Mouse (Mus musculus): ENCODE measurements at regions not wholly inside any gene's neighbourhood (a gene's known extent, or its start where the extent isn't known, plus 50 kb on each side); places are given as distances from the start of the nearest gene placed in this dataset.

DNA sequence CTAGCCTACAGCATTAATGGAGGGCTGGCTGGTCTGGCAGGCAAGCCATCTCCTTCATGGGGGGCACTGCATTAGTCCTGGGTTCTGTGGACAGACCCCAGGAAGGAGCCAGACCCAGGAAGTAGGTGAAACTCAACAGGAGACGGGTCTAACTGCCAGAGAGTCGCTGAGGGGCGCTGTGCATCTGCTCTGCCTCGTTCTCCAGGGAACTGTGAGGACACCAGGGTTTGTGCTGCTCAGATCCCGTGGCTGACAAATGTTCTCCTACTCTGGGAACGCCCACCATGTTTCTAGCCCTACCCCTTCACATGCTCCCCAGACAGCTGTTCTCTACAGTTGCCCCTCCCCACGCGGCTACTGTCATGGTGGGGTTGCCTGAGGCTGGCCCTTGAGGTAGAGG, 67.7 kb upstream of the Gm26897 start:
- no peak overlapping the region for H3K27ac ChIP-seq
- peaks cover 4% of the 10 kb centered on the region; the same call in 1 of the 2 replicates for H3K4me1 ChIP-seq (replicated peaks)
- H3K4me2 ChIP-seq (replicated peaks): no peak overlapping the region
- 65% methylated on average over 8 of the region's 8 CpGs for WGBS
- no peaks in the 10 kb centered on the region for H3K27me3 ChIP-seq (replicated peaks)
- H3K9me3 ChIP-seq: 0 out of 2 replicates have a peak, but pooled peaks cover 6% of the 10 kb centered on the region
- no peaks in the 10 kb centered on the region for H3K36me3 ChIP-seq
- no peak for ATAC-seq
- no peak overlapping the region for H3K9ac ChIP-seq
- H3K4me3 ChIP-seq (replicated peaks): no peak overlapping the region

DNA sequence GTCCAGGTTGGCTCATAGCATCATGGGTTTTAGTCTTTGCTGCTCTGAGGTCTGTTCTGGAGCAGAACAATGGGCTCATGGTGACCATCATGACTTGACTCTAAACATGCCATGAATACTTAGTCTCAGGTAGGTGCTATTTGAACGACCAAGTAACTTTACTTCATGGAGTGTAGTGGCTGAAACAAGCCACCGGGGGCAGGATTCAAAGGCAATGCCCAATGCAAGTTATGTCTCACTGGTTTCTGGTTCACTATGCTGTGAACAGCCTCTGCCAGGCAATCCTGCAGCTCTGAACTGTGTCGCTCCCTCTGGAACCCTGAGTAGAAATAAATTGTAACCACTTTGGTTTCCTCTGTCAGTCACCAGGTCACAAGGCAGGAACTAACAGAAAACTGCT, 65.8 kb upstream of the Gm26897 start:
- Histone ChIP-seq H3K9ac (no peak overlapping the region), H3K4me3 (replicated peaks) (no peak overlapping the region), H3K27ac (no peak overlapping the region), H3K4me1 (replicated peaks) (peaks cover 9% of the 10 kb centered on the region), H3K9me3 (0 out of 2 replicates have a peak, but pooled peaks cover 6% of the 10 kb centered on the region), H3K36me3 (no peaks in the 10 kb centered on the region), H3K27me3 (replicated peaks) (no peaks in the 10 kb centered on the region), H3K4me2 (replicated peaks) (no peak overlapping the region)
- WGBS: 68% methylated on average over 3 of the region's 3 CpGs
- ATAC-seq: no peak

DNA sequence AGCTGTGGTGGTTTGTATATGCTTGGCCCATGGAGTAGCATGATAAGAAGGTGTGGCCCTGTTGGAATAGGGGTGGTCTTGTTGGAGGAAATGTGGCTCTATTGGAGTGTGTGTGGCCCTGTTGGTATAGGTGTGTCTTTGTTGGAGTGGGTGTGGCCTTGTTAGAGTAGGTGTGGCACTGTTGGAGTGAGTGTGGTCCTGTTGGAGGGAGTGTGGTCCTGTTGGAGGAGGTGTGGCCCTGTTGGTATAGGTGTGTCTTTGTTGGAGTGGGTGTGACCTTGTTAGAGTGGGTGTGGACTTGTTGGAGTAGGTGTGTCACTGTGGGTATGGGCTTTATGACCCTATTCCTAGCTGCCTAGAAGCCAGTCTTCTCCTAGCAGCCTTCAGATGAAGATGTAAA, 64.6 kb upstream of the Gm26897 start:
- Histone ChIP-seq H3K9me3 (0 out of 2 replicates have a peak, but pooled peaks cover 6% of the 10 kb centered on the region), H3K9ac (no peak overlapping the region), H3K36me3 (no peaks in the 10 kb centered on the region), H3K4me3 (replicated peaks) (no peak overlapping the region), H3K4me1 (replicated peaks) (peaks cover 9% of the 10 kb centered on the region), H3K27ac (no peak overlapping the region), H3K27me3 (replicated peaks) (no peaks in the 10 kb centered on the region), H3K4me2 (replicated peaks) (no peak overlapping the region)
- ATAC-seq: 0 out of 2 replicates have a peak, but pooled peaks have one; percentile 31

DNA sequence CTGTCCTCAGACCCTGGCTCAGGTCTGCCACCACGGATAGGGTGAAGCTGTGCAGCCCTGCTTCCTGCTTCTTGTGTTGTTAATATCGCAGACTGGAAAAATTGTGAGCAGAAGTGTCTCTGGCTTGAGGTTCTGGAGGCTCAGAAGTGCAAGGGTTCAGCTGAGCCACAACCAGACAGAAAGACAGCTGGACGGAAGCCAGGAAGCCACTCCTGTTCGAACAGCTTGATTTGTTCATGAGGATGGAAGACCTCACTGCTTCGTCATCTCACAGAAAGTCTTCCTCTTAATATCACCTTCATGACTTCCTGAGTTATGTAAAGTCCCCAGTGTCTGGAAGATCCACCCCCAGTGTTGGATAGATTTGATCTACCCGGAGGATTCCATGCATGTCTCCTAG, 62.0 kb upstream of the Gm26897 start:
- peaks cover 26% of the 10 kb centered on the region for H3K4me1 ChIP-seq (replicated peaks)
- no peaks in the 10 kb centered on the region for H3K27me3 ChIP-seq (replicated peaks)
- no peak overlapping the region for H3K4me2 ChIP-seq (replicated peaks)
- no peak overlapping the region for H3K4me3 ChIP-seq (replicated peaks)
- 38% methylated on average over 6 of the region's 6 CpGs for WGBS
- no peaks in the 10 kb centered on the region for H3K36me3 ChIP-seq
- H3K27ac ChIP-seq: peak overlapping the region; percentile 54
- H3K9ac ChIP-seq: no peak overlapping the region
- ATAC-seq: no peak
- H3K9me3 ChIP-seq: 0 out of 2 replicates have a peak, but pooled peaks cover 6% of the 10 kb centered on the region

DNA sequence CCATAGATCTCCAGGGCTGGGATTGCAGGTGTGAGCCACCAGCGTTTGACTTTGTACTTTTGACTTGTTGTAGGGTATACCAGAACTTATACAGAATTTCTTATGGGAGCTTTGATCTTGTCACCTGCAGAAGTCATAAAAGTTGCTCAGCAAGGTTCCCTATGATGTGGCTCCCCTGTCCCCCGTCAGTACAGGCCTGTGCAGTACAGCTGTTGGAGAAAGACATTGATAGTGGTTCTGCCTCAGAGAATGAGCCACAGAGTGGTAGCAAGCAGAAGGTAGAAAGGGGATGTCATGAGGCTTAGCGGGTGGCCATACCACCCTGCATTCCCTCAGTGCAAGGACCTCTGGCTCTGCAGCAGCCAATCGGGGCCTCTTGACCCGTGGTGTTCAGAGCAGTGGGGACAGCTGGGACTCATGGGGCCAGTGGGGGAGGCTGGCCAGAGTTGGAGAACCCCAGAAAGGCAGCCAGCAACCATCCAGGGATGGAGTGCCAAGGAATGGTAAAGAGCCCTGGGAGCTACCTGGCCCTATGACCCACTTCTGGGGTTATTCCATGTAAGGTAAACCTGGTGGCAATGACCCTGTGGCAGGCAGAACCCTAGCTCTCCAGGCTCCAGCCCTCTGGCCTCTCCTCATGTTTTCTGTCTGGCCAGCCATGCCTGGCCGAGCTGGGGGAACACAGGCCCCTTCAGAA, 58.6 kb upstream of the Gm26897 start:
- Histone ChIP-seq H3K4me1 (replicated peaks) (peaks cover 30% of the 10 kb centered on the region), H3K27me3 (replicated peaks) (no peaks in the 10 kb centered on the region), H3K27ac (peak overlapping the region; percentile 73), H3K36me3 (no peaks in the 10 kb centered on the region), H3K9ac (no peak overlapping the region), H3K4me3 (replicated peaks) (no peak overlapping the region), H3K9me3 (no peaks in the 10 kb centered on the region), H3K4me2 (replicated peaks) (no peak overlapping the region)
- 52% methylated on average over 6 of the region's 6 CpGs for WGBS
- peak; percentile 24; the same call in 1 of the 2 replicates for ATAC-seq

DNA sequence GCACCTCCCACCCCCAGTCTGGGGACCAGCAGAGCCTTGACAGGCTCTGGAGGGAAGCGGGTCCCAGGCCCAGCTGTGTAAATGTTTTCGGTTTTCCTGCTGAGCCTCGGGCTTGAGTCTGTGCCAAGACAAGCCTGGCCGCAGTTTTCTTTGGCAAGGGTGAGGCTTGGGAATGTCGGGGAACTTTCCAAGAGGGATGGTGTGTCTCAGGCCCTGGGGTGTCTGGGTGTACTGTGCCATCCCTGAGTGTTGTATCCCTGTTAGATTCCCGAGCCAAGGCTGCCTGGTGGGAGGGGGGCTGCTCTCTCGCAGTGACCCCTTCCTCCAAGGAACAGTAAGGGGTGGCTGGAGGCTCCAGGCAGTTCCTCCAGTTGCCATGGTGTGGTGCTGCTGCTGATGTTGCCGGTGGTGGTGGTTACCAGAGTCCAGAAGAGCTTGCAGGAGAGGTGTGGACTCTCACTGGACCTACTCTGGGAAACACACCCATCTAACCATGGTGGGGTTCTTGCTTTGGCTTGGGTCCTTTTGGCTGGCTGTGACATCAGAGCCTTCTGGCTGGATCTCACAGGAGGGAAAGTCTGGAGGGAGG, 58.0 kb upstream of the Gm26897 start:
- Histone ChIP-seq H3K9ac (no peak overlapping the region), H3K27ac (peak overlapping the region; percentile 73), H3K4me2 (replicated peaks) (no peak overlapping the region), H3K27me3 (replicated peaks) (no peaks in the 10 kb centered on the region), H3K4me1 (replicated peaks) (peaks cover 30% of the 10 kb centered on the region), H3K36me3 (no peaks in the 10 kb centered on the region), H3K4me3 (replicated peaks) (no peak overlapping the region), H3K9me3 (no peaks in the 10 kb centered on the region)
- WGBS: 13% methylated on average over 8 of the region's 8 CpGs
- peak; percentile 88 for ATAC-seq

DNA sequence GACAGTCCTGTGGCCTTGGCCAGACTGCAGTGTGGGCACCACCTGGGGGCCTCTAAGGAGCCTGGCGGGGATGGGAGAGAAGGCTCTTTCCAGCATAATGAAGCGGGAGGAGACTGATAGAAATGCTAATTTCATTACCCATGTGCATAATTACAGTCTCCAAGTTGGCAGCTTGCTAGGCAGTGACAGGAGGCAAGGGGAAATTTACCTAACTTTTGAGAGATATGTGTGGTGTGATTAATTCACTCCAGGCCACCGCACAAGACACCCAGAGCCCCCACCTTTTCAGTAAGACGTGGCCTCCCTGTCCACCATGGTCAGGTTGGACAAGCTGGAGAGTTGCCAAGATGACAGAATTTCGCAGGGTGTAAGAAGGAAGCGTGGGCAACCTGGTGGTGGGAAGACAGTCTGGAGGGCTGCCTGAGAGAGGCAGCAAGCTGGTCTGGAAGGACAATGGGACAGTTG, 55.8 kb upstream of the Gm26897 start:
- peaks cover 20% of the 10 kb centered on the region for H3K4me1 ChIP-seq (replicated peaks)
- no peaks in the 10 kb centered on the region for H3K36me3 ChIP-seq
- WGBS: 58% methylated on average over 6 of the region's 6 CpGs
- no peaks in the 10 kb centered on the region for H3K9me3 ChIP-seq
- H3K27me3 ChIP-seq (replicated peaks): no peaks in the 10 kb centered on the region
- H3K4me2 ChIP-seq (replicated peaks): no peak overlapping the region
- ATAC-seq: no peak
- no peak overlapping the region for H3K9ac ChIP-seq
- H3K27ac ChIP-seq: no peak overlapping the region
- H3K4me3 ChIP-seq (replicated peaks): no peak overlapping the region

DNA sequence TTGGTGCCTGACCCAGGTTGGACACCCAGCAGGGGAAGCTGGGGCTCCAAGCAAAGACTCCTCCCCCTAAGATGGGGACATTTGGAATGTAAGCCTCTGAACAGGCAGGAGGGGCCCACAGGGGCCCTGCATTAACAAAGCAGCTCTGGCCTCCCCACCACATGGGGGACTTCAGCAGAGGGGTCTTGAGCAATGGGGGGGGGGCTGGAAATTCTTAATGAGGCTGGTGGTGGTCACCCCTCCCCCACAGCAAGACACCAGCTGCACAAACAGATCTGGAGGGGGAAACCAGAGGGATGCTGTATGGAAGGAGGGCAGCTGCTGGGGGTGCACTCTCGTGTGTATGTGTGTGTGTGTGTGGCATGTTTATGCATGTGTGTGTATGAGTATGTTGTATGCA, 55.2 kb upstream of the Gm26897 start:
- H3K4me1 ChIP-seq (replicated peaks): peaks cover 20% of the 10 kb centered on the region
- H3K36me3 ChIP-seq: no peaks in the 10 kb centered on the region
- no peak overlapping the region for H3K4me2 ChIP-seq (replicated peaks)
- ATAC-seq: no peak
- H3K9me3 ChIP-seq: no peaks in the 10 kb centered on the region
- no peaks in the 10 kb centered on the region for H3K27me3 ChIP-seq (replicated peaks)
- H3K4me3 ChIP-seq (replicated peaks): no peak overlapping the region
- 39% methylated on average over 1 of the region's 1 CpGs for WGBS
- no peak overlapping the region for H3K27ac ChIP-seq
- H3K9ac ChIP-seq: no peak overlapping the region

DNA sequence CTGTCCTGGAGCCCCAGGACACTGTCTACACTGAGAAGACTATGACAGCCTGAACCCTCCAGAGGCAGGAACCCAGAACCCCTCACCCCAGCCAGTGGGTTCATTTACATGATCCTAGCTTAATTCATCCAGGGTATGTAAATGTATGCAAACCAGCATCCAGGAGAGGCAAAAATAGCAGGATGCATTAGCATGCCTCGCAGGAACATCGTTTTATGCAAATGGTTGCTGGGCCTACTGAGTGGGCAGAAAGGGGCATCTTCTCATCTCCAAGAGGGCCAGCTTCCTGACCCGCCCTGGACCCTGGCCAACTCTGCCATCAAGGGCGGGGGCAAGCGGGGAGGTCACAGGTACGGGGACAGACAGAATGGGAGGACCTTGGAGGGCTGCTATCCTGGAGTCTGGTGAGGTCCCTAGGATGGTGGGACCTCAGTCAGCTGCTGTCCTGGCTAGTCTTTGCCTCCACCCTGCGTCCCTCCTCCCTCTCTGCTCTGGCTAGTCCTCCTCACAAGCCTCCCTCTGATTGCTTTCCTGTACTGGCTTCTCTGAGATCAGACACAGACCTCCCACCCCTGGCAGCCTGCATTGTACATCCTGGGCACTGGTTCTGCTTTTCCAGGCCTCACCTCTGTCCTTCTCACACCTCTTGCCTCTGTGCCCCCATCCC, 52.2 kb upstream of the Gm26897 start:
- WGBS: 57% methylated on average over 7 of the region's 7 CpGs
- H3K4me1 ChIP-seq (replicated peaks): peaks cover 4% of the 10 kb centered on the region; the same call in 1 of the 2 replicates
- H3K4me2 ChIP-seq (replicated peaks): no peak overlapping the region
- no peak overlapping the region for H3K9ac ChIP-seq
- no peak overlapping the region for H3K4me3 ChIP-seq (replicated peaks)
- ATAC-seq: no peak
- H3K27ac ChIP-seq: no peak overlapping the region
- H3K9me3 ChIP-seq: no peaks in the 10 kb centered on the region
- H3K27me3 ChIP-seq (replicated peaks): no peaks in the 10 kb centered on the region
- H3K36me3 ChIP-seq: no peaks in the 10 kb centered on the region

DNA sequence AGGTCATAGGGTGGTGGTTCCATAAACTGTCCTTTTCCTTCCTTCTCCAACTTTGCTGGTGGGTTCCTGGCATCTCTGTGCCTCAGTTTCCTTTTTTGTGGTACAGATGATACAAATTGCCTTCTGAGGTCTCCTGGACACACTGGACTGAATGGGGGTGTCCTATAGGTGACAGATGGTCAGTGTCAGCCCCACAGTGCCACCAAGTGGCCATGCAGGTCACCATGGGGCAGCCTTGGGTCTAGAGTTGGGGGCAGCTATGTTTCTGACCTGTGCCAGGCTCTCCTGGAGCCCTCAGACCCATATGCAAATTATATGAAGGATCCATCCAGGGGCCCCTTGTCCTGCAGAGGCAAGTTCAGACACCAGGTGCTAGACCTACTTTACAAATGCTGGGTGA, 50.8 kb upstream of the Gm26897 start:
- Histone ChIP-seq H3K27me3 (replicated peaks) (no peaks in the 10 kb centered on the region), H3K9me3 (no peaks in the 10 kb centered on the region), H3K27ac (no peak overlapping the region), H3K4me3 (replicated peaks) (no peak overlapping the region), H3K36me3 (no peaks in the 10 kb centered on the region), H3K4me1 (replicated peaks) (peaks cover 4% of the 10 kb centered on the region; the same call in 1 of the 2 replicates), H3K9ac (no peak overlapping the region), H3K4me2 (replicated peaks) (no peak overlapping the region)
- ATAC-seq: no peak
